Mouse (Mus musculus) limb, embryonic 11.5 days (tissue): ENCODE results near the gene Adk. TPM values are rescaled to one million over a fixed set of nuclear protein-coding genes. Genes with fewer than 3 reads are reported as not detected.

ENCODE experiments used
- ATAC-seq: fragments of 200-750 bp; cut with Nextera tagmentation; 2 replicates; pipeline ENCODE4 v1.8.0; 2017; ENCODE audit warnings: low read depth; ENCODE audit not compliant: insufficient number of reproducible peaks, low FRiP score, low TSS enrichment
- DNase-seq: peaks from one replicate; pipeline ENCODE4 v3.0.0-alpha.2; 2015; ENCODE audit warnings: low spot score
- H3K27ac ChIP-seq: fragments of 300-500 bp; sonication (generic); replicated peaks from 2 replicates; pipeline ENCODE4 v1.5.1; 2014; ENCODE audit warnings: low read depth, mild to moderate bottlenecking, low read length
- H3K27me3 ChIP-seq: fragments of 300-500 bp; sonication (generic); 2 replicates; pipeline ENCODE4 v1.6.1; 2014; ENCODE audit warnings: mild to moderate bottlenecking, low read length, mixed read lengths; ENCODE audit not compliant: control insufficient read depth, insufficient read depth
- H3K36me3 ChIP-seq: fragments of 300-500 bp; sonication (generic); 2 replicates; pipeline ENCODE4 v1.6.1; 2014; ENCODE audit warnings: mild to moderate bottlenecking, low read length, moderate library complexity, mixed read lengths; ENCODE audit not compliant: control insufficient read depth, insufficient read depth
- H3K4me1 ChIP-seq: fragments of 300-500 bp; sonication (generic); 2 replicates; pipeline ENCODE4 v1.6.1; 2014; ENCODE audit warnings: low read length, mixed read lengths; ENCODE audit not compliant: control insufficient read depth, insufficient read depth
- H3K4me2 ChIP-seq: fragments of 300-500 bp; sonication (generic); 2 replicates; pipeline ENCODE4 v1.6.1; 2014; ENCODE audit warnings: low read depth, mild to moderate bottlenecking, moderate library complexity; ENCODE audit not compliant: severe bottlenecking
- H3K4me3 ChIP-seq: fragments of 300-500 bp; sonication (generic); 2 replicates; pipeline ENCODE4 v1.5.1; 2014; ENCODE audit warnings: low read depth, low read length
- H3K9ac ChIP-seq: fragments of 300-500 bp; sonication (generic); 2 replicates; pipeline ENCODE4 v1.6.1; 2014; ENCODE audit warnings: mild to moderate bottlenecking, low read length
- H3K9me3 ChIP-seq: fragments of 300-500 bp; sonication (generic); 2 replicates; pipeline ENCODE4 v1.6.1; 2016; ENCODE audit warnings: low read length; ENCODE audit not compliant: control insufficient read depth
- WGBS: fragments of 180-500 bp; shearing (Covaris S2); extraction: QIAGEN DNeasy Blood & Tissue Kit; methylation state at CpG from one replicate; pipeline ENCODE4 v1.1.7; 2014; 5-methylcytosine and 5-hydroxymethylcytosine counted together
- polyA plus RNA-seq: library from polyadenylated mRNA; unstranded; fragments of >200 nt; fragmentation: Nextera tagmentation; extraction: Ambion mirVana; gene quantifications from 2 replicates; pipeline ENCODE4 v1.2.1, GENCODE M21; 2014

The Adk gene
- polyA plus RNA-seq, 1 experiment from 2014 or later = 149 TPM

GRCm38 (mm10) chr14:21052781-21053130 is 382 bp downstream of the Adk start:
- H3K36me3 ChIP-seq = no peaks in the 10 kb centered on the region; the same call in 1 of the 2 replicates
- H3K4me1 ChIP-seq = 0 out of 2 replicates have a peak, but pooled peaks cover 5% of the 10 kb centered on the region
- H3K4me3 ChIP-seq = peak overlapping the region; percentile 88
- no peaks in the 10 kb centered on the region for H3K9me3 ChIP-seq
- DNase-seq (peak; percentile 83), ATAC-seq (peak; percentile 80)
- H3K9ac ChIP-seq = peak overlapping the region; percentile 83
- under 1% methylated on average over 25 of the region's 25 CpGs for WGBS
- H3K27me3 ChIP-seq = no peaks in the 10 kb centered on the region
- H3K27ac ChIP-seq = peak overlapping the region; percentile 75
- H3K4me2 ChIP-seq = peak overlapping the region; percentile 87

GRCm38 (mm10) chr14:21053151-21053550 is 777 bp downstream of the Adk start:
- Histone ChIP-seq H3K4me2 (peak overlapping the region; percentile 87), H3K4me3 (peak overlapping the region; percentile 88), H3K27ac (no peak overlapping the region; the same call in 1 of the 2 replicates), H3K9ac (peak overlapping the region; percentile 83), H3K9me3 (no peaks in the 10 kb centered on the region), H3K27me3 (no peaks in the 10 kb centered on the region), H3K4me1 (0 out of 2 replicates have a peak, but pooled peaks cover 5% of the 10 kb centered on the region), H3K36me3 (no peaks in the 10 kb centered on the region; the same call in 1 of the 2 replicates)
- DNase-seq = no peak
- ATAC-seq = no peak
- 8% methylated on average over 8 of the region's 8 CpGs for WGBS

GRCm38 (mm10) chr14:21053586-21053985 is 1.2 kb downstream of the Adk start:
- no peaks in the 10 kb centered on the region; the same call in 1 of the 2 replicates for H3K36me3 ChIP-seq
- H3K9me3 ChIP-seq = no peaks in the 10 kb centered on the region
- no peaks in the 10 kb centered on the region for H3K27me3 ChIP-seq
- ATAC-seq (no peak), DNase-seq (no peak)
- H3K4me1 ChIP-seq = 0 out of 2 replicates have a peak, but pooled peaks cover 5% of the 10 kb centered on the region
- no peak overlapping the region for H3K9ac ChIP-seq
- H3K4me3 ChIP-seq = no peak overlapping the region
- H3K4me2 ChIP-seq = peak overlapping the region; percentile 87; the same call in 1 of the 2 replicates
- WGBS = 53% methylated on average over 7 of the region's 7 CpGs
- no peak overlapping the region for H3K27ac ChIP-seq

- Histone ChIP-seq H3K27ac (no peak overlapping the region), H3K4me2 (no peak overlapping the region), H3K27me3 (no peaks in the 10 kb centered on the region), H3K4me3 (no peak overlapping the region), H3K36me3 (no peaks in the 10 kb centered on the region; the same call in 1 of the 2 replicates), H3K9ac (no peak overlapping the region), H3K9me3 (no peaks in the 10 kb centered on the region), H3K4me1 (no peaks in the 10 kb centered on the region)
- no peak for DNase-seq
- ATAC-seq = no peak
- 81% methylated on average over 2 of the region's 2 CpGs for WGBS
Measured at GRCm38 (mm10) chr14:21058972-21059371, 6.6 kb downstream of the Adk start.

- no peak overlapping the region for H3K9ac ChIP-seq
- H3K4me3 ChIP-seq = no peak overlapping the region
- H3K4me1 ChIP-seq = no peaks in the 10 kb centered on the region
- H3K27me3 ChIP-seq = no peaks in the 10 kb centered on the region
- no peaks in the 10 kb centered on the region for H3K9me3 ChIP-seq
- no peaks in the 10 kb centered on the region; the same call in 1 of the 2 replicates for H3K36me3 ChIP-seq
- WGBS = 51% methylated on average over 5 of the region's 5 CpGs
- no peak for DNase-seq
- no peak overlapping the region for H3K4me2 ChIP-seq
- H3K27ac ChIP-seq = no peak overlapping the region
- ATAC-seq = no peak
Measured at GRCm38 (mm10) chr14:21062766-21063513, 10.6 kb downstream of the Adk start.

- Histone ChIP-seq H3K27ac (no peak overlapping the region), H3K9ac (no peak overlapping the region), H3K9me3 (no peaks in the 10 kb centered on the region), H3K27me3 (no peaks in the 10 kb centered on the region), H3K4me2 (no peak overlapping the region), H3K4me1 (no peaks in the 10 kb centered on the region), H3K4me3 (no peak overlapping the region), H3K36me3 (no peaks in the 10 kb centered on the region)
- ATAC-seq = no peak
- no peak for DNase-seq
- WGBS = 27% methylated on average over 1 of the region's 1 CpGs
Measured at GRCm38 (mm10) chr14:21064321-21064720, 11.9 kb downstream of the Adk start.

GRCm38 (mm10) chr14:21065490-21066162 is 13.3 kb downstream of the Adk start:
- Histone ChIP-seq H3K36me3 (no peaks in the 10 kb centered on the region), H3K4me1 (no peaks in the 10 kb centered on the region), H3K4me2 (no peak overlapping the region), H3K4me3 (no peak overlapping the region), H3K9me3 (no peaks in the 10 kb centered on the region), H3K9ac (no peak overlapping the region), H3K27me3 (no peaks in the 10 kb centered on the region), H3K27ac (no peak overlapping the region)
- ATAC-seq (no peak), DNase-seq (no peak)
- 70% methylated on average over 8 of the region's 8 CpGs for WGBS

- H3K4me3 ChIP-seq = no peak overlapping the region
- H3K36me3 ChIP-seq = no peaks in the 10 kb centered on the region
- H3K27ac ChIP-seq = no peak overlapping the region
- H3K27me3 ChIP-seq = no peaks in the 10 kb centered on the region
- ATAC-seq (no peak), DNase-seq (no peak)
- no peak overlapping the region for H3K9ac ChIP-seq
- H3K4me2 ChIP-seq = no peak overlapping the region
- H3K4me1 ChIP-seq = no peaks in the 10 kb centered on the region
- no peaks in the 10 kb centered on the region for H3K9me3 ChIP-seq
- WGBS = 87% methylated on average over 5 of the region's 5 CpGs
Measured at GRCm38 (mm10) chr14:21069594-21069993, 17.2 kb downstream of the Adk start.
